Mouse (Mus musculus) adrenal gland, postnatal 14 days (tissue): ENCODE data around the gene Mrgprf. TPM values are rescaled to one million over a fixed set of nuclear protein-coding genes. Genes with fewer than 3 reads are reported as not detected.

Experiments used
- DNase-seq: peaks from one replicate; pipeline ENCODE4 v3.0.0; 2021; ENCODE audit warnings: mixed read lengths
- long read RNA-seq, 2 experiments: library from polyadenylated mRNA; stranded (forward); transcript quantifications; one replicate each; pipeline ENCODE4 v2.0.0; 2021
- total RNA-seq: library from RNA; stranded (reverse); gene quantifications from 2 replicates; pipeline ENCODE4 v1.2.3, GENCODE M21; 2021

The Mrgprf gene
- 2.0 and 2.7 TPM in 2 replicates for total RNA-seq
- long read RNA-seq, experiment 1 = 0 reads
- long read RNA-seq, experiment 2, partial matches to known transcripts = 0 of 1 reads
- long read RNA-seq, experiment 2, other reads (novel, unspliced or antisense) = 0 of 1 reads

- peak; percentile 21 for DNase-seq
Observed at GRCm38 (mm10) chr7:145300321-145301007, at the start of gene Mrgprf. Mrgprf (plus strand) TSS chr7:145300828.

- DNase-seq = peak; percentile 89
Observed at GRCm38 (mm10) chr7:145252715-145253476, 47.7 kb upstream of the Mrgprf start.

GRCm38 (mm10) chr7:145253986-145254630 is 46.5 kb upstream of the Mrgprf start:
- DNase-seq = no peak

GRCm38 (mm10) chr7:145256092-145256491 is 44.5 kb upstream of the Mrgprf start:
- no peak for DNase-seq

GRCm38 (mm10) chr7:145264202-145264601 is 36.4 kb upstream of the Mrgprf start:
- DNase-seq = no peak

- DNase-seq = peak; percentile 70
Observed at GRCm38 (mm10) chr7:145266011-145266410, 34.6 kb upstream of the Mrgprf start.

GRCm38 (mm10) chr7:145268890-145269289 is 31.7 kb upstream of the Mrgprf start:
- DNase-seq = no peak

- no peak for DNase-seq
Observed at GRCm38 (mm10) chr7:145270955-145271354, 29.7 kb upstream of the Mrgprf start.

GRCm38 (mm10) chr7:145275488-145275887 is 25.1 kb upstream of the Mrgprf start:
- peak; percentile 44 for DNase-seq

GRCm38 (mm10) chr7:145281396-145281795 is 19.2 kb upstream of the Mrgprf start:
- DNase-seq = no peak

GRCm38 (mm10) chr7:145283041-145283440 is 17.6 kb upstream of the Mrgprf start:
- no peak for DNase-seq

GRCm38 (mm10) chr7:145283487-145284187 is 17.0 kb upstream of the Mrgprf start, which contains the start of gene Tpcn2:
Tpcn2 (minus strand) TSS chr7:145284011.
- peak; percentile 97 for DNase-seq

- DNase-seq = no peak
Observed at GRCm38 (mm10) chr7:145284293-145284692, 16.3 kb upstream of the Mrgprf start.

GRCm38 (mm10) chr7:145285476-145285875 is 15.2 kb upstream of the Mrgprf start:
- DNase-seq = no peak

- DNase-seq = no peak
Observed at GRCm38 (mm10) chr7:145287410-145287809, 13.2 kb upstream of the Mrgprf start.

- peak; percentile 50 for DNase-seq
Observed at GRCm38 (mm10) chr7:145289302-145289701, 11.3 kb upstream of the Mrgprf start.

- no peak for DNase-seq
Observed at GRCm38 (mm10) chr7:145291847-145292246, 8.8 kb upstream of the Mrgprf start.

- no peak for DNase-seq
Observed at GRCm38 (mm10) chr7:145292726-145293125, 7.9 kb upstream of the Mrgprf start.

- peak; percentile 59 for DNase-seq
Observed at GRCm38 (mm10) chr7:145293859-145294258, 6.8 kb upstream of the Mrgprf start.

- DNase-seq = no peak
Observed at GRCm38 (mm10) chr7:145298666-145299490, 1.8 kb upstream of the Mrgprf start.
